ENCODE assay signal across 8 mouse cellular contexts in genomic region chr1:97833466-97834353, GRCm38 (mm10).
A peak's percentile ranks its signal among the peaks of the same experiment; 100 is the strongest.
DNase-seq lines count a peak whose midpoint lies in the region; ATAC-seq and TF ChIP-seq lines count a peak whose summit lies in the region.

No protein-coding gene starts in this region.

- no peak for TF ChIP-seq CTCF in stomach, postnatal 0 days (IDR thresholded peaks at IDR 0.05; ENCODE audit: low read depth)

- no peaks in the 10 kb centered on the region for H3K27me3 ChIP-seq in embryonic facial prominence, embryonic 15.5 days
- H3K27me3 ChIP-seq in heart, embryonic 12.5 days (replicated peaks), result no peaks in the 10 kb centered on the region
- no peaks in the 10 kb centered on the region for H3K27me3 ChIP-seq in stomach, postnatal 0 days (ENCODE audit: control insufficient read depth, insufficient read depth, low read length)

- no peak for TF ChIP-seq EP300 in stomach, postnatal 0 days (optimal IDR thresholded peaks at IDR 0.05)

- no peak overlapping the region for H3K9ac ChIP-seq in embryonic facial prominence, embryonic 15.5 days
- H3K9ac ChIP-seq in heart, embryonic 12.5 days, result no peak overlapping the region
- H3K9ac ChIP-seq in stomach, postnatal 0 days (ENCODE audit: low read length), result no peak overlapping the region

- H3K4me3 ChIP-seq in embryonic facial prominence, embryonic 15.5 days (replicated peaks), result no peak overlapping the region
- H3K4me3 ChIP-seq in heart, embryonic 12.5 days, result no peak overlapping the region
- no peak overlapping the region for H3K4me3 ChIP-seq in stomach, postnatal 0 days (ENCODE audit: low read depth, low read length)

- H3K36me3 ChIP-seq in embryonic facial prominence, embryonic 15.5 days, result 0 out of 2 replicates have a peak, but pooled peaks cover 4% of the 10 kb centered on the region
- H3K36me3 ChIP-seq in heart, embryonic 12.5 days, result peaks cover 58% of the 10 kb centered on the region
- H3K36me3 ChIP-seq in stomach, postnatal 0 days (ENCODE audit: control insufficient read depth, insufficient read depth, low read length), result peaks cover 2% of the 10 kb centered on the region; the same call in 1 of the 2 replicates

- 0 out of 2 replicates have a peak, but pooled peaks have one; percentile 57 for ATAC-seq in embryonic facial prominence, embryonic 15.5 days (ENCODE audit: insufficient number of reproducible peaks, low FRiP score, low TSS enrichment, low read depth)
- ATAC-seq in heart, embryonic 12.5 days (ENCODE audit: insufficient number of reproducible peaks, low FRiP score), result peak; percentile 74
- no peak for ATAC-seq in stomach, postnatal 0 days (ENCODE audit: low FRiP score, low TSS enrichment)

- peak overlapping the region; percentile 68 for H3K27ac ChIP-seq in embryonic facial prominence, embryonic 15.5 days (replicated peaks)
- H3K27ac ChIP-seq in heart, embryonic 12.5 days (ENCODE audit: poor library complexity, severe bottlenecking), result peak overlapping the region; percentile 74
- 0 out of 2 replicates have a peak overlapping the region, but pooled peaks have one; percentile 30 for H3K27ac ChIP-seq in stomach, postnatal 0 days (replicated peaks)

- H3K4me2 ChIP-seq in embryonic facial prominence, embryonic 15.5 days (replicated peaks), result no peak overlapping the region
- no peak overlapping the region for H3K4me2 ChIP-seq in heart, embryonic 12.5 days
- no peak overlapping the region for H3K4me2 ChIP-seq in stomach, postnatal 0 days (replicated peaks; ENCODE audit: low read depth)

- peaks cover 8% of the 10 kb centered on the region for H3K4me1 ChIP-seq in embryonic facial prominence, embryonic 15.5 days
- peaks cover 4% of the 10 kb centered on the region; the same call in 1 of the 2 replicates for H3K4me1 ChIP-seq in heart, embryonic 12.5 days (replicated peaks)
- no peaks in the 10 kb centered on the region for H3K4me1 ChIP-seq in stomach, postnatal 0 days (replicated peaks; ENCODE audit: control insufficient read depth, insufficient read depth)

- DNase-seq in layer of hippocampus, adult 11-12 months (ENCODE audit: low spot score), result peak; percentile 48
- DNase-seq in layer of hippocampus, adult 9-10 months (ENCODE audit: low spot score), result no peak
- peak; percentile 61 to 65 for DNase-seq in layer of hippocampus, postnatal 10 days (ENCODE audit: low spot score in 2 of 2)
- no peak for DNase-seq in stomach, postnatal 0 days (ENCODE audit: low spot score)
- DNase-seq in thymus, postnatal 0 days (ENCODE audit: low spot score), result no peak
- DNase-seq in yolk sac, embryonic 10.5 days (ENCODE audit: low spot score), result no peak

- 45% methylated on average over 5 of the region's 5 CpGs for WGBS in embryonic facial prominence, embryonic 15.5 days
- WGBS in heart, embryonic 12.5 days, result 56% methylated on average over 5 of the region's 5 CpGs
- WGBS in stomach, postnatal 0 days, result 63% methylated on average over 5 of the region's 5 CpGs

- H3K9me3 ChIP-seq in embryonic facial prominence, embryonic 15.5 days (replicated peaks), result no peaks in the 10 kb centered on the region
- no peaks in the 10 kb centered on the region for H3K9me3 ChIP-seq in heart, embryonic 12.5 days (replicated peaks)
- no peaks in the 10 kb centered on the region for H3K9me3 ChIP-seq in stomach, postnatal 0 days (ENCODE audit: control insufficient read depth, low read length)

Comparison
In these comparisons a context has a peak if more than half of its experiments do, and no peak if none do; other contexts are left out.
1. DNase-seq: peak in layer of hippocampus, adult 11-12 months (single experiment) and layer of hippocampus, postnatal 10 days (2 of 2); none in layer of hippocampus, adult 9-10 months (single experiment), stomach, postnatal 0 days (single experiment), thymus, postnatal 0 days (single experiment) and yolk sac, embryonic 10.5 days (single experiment).
2. Peak in every context shown above with its lines, with median percentiles within 50 percentile points of each other: H3K27ac ChIP-seq.